Comparison of ENCODE assay signal across 10 mouse cellular contexts in the genomic region with DNA sequence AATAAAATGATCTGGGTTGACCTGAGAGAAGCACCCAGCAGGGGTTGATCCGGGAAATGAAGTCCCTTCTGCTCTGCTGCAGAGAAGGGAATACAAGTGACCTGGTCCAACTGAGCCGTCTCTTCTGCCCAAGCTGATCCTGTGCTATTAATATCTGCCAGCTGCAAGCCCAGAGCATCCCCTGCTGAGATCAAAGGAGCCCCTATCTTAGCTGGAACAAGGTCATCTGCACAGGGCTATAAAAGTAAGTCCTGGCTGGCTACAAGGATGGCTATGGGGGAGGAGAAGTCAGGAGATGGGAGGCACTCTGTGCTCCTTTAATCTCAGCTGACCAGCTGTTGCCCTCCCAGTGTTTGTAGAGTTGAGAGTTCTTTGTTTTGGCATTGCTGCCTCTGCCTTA.
DNase-seq lines count a peak whose midpoint lies in the region; ATAC-seq and TF ChIP-seq lines count a peak whose summit lies in the region.
"Had no signal": no experiment of that assay in that cellular context is flagged by ENCODE, and none has a peak within 500 bp of the region (broad histone marks: within the 10 kb centered on the region; RNA-seq: fewer than 3 reads in every experiment).

No protein-coding gene starts in this region.

- peak overlapping the region; percentile 78 for H3K27ac ChIP-seq in forebrain, embryonic 10.5 days
- no peak overlapping the region for H3K27ac ChIP-seq in forebrain, postnatal 0 days (ENCODE audit: low read depth, low read length)
- peak overlapping the region; percentile 39 for H3K27ac ChIP-seq in testis, adult 2 months (ENCODE audit: control insufficient read depth, insufficient read depth, low read depth, low read length)
- H3K27ac ChIP-seq in limb, embryonic 12.5 days: peak overlapping the region; percentile 69
- H3K27ac ChIP-seq: liver, embryonic 13.5 days had no signal

- H3K27me3 ChIP-seq in forebrain, embryonic 10.5 days (ENCODE audit: poor library complexity, severe bottlenecking): no peaks in the 10 kb centered on the region
- no peaks in the 10 kb centered on the region for H3K27me3 ChIP-seq in forebrain, postnatal 0 days (ENCODE audit: insufficient read depth, low read length)
- no peaks in the 10 kb centered on the region for H3K27me3 ChIP-seq in testis, adult 2 months (ENCODE audit: control insufficient read depth, insufficient read depth, low read length)
- no peaks in the 10 kb centered on the region for H3K27me3 ChIP-seq in limb, embryonic 12.5 days
- H3K27me3 ChIP-seq: liver, embryonic 13.5 days; stomach, embryonic 15.5 days had no signal

- ATAC-seq in forebrain, postnatal 0 days: no peak
- ATAC-seq in limb, embryonic 12.5 days (ENCODE audit: insufficient number of reproducible peaks, insufficient read depth, low FRiP score, low TSS enrichment, low read depth): peak; percentile 41; the same call in 1 of the 2 replicates
- ATAC-seq in activated CD4-positive, CD25-positive, alpha-beta regulatory T cell, adult 4 months: no peak

- 11% methylated on average over 2 of the region's 2 CpGs for WGBS in forebrain, embryonic 10.5 days
- 21% methylated on average over 2 of the region's 2 CpGs for WGBS in forebrain, postnatal 0 days
- whole genome bisulfite sequencing in limb, embryonic 12.5 days: 9% methylated on average over 2 of the region's 2 CpGs

- H3K36me3 ChIP-seq in forebrain, embryonic 10.5 days (replicated peaks): no peaks in the 10 kb centered on the region
- no peaks in the 10 kb centered on the region for H3K36me3 ChIP-seq in forebrain, postnatal 0 days (ENCODE audit: insufficient read depth)
- H3K36me3 ChIP-seq in testis, adult 2 months (ENCODE audit: control insufficient read depth, insufficient read depth, low read length): no peaks in the 10 kb centered on the region
- no peaks in the 10 kb centered on the region for H3K36me3 ChIP-seq in limb, embryonic 12.5 days
- H3K36me3 ChIP-seq: liver, embryonic 13.5 days; stomach, embryonic 15.5 days had no signal

- no peak overlapping the region for H3K4me2 ChIP-seq in forebrain, postnatal 0 days (ENCODE audit: low read depth)
- no peak overlapping the region for H3K4me2 ChIP-seq in limb, embryonic 12.5 days
- H3K4me2 ChIP-seq: liver, embryonic 13.5 days; stomach, embryonic 15.5 days had no signal

- no peak overlapping the region for H3K9ac ChIP-seq in forebrain, postnatal 0 days
- no peak overlapping the region for H3K9ac ChIP-seq in limb, embryonic 12.5 days (replicated peaks)
- H3K9ac ChIP-seq: liver, embryonic 13.5 days; stomach, embryonic 15.5 days had no signal

- no peak for TF ChIP-seq POLR2A in testis, adult 2 months (IDR thresholded peaks at IDR 0.05; ENCODE audit: control insufficient read depth, low read depth, low read length)

- H3K4me1 ChIP-seq in forebrain, embryonic 10.5 days: peaks cover 28% of the 10 kb centered on the region
- peaks cover 4% of the 10 kb centered on the region; the same call in 1 of the 2 replicates for H3K4me1 ChIP-seq in forebrain, postnatal 0 days (ENCODE audit: insufficient read depth)
- no peaks in the 10 kb centered on the region for H3K4me1 ChIP-seq in testis, adult 2 months (ENCODE audit: control insufficient read depth, insufficient read depth, low read length)
- peaks cover 55% of the 10 kb centered on the region for H3K4me1 ChIP-seq in limb, embryonic 12.5 days (replicated peaks)

- no peaks in the 10 kb centered on the region for H3K9me3 ChIP-seq in forebrain, embryonic 10.5 days
- no peaks in the 10 kb centered on the region for H3K9me3 ChIP-seq in forebrain, postnatal 0 days (ENCODE audit: low read length)
- no peaks in the 10 kb centered on the region for H3K9me3 ChIP-seq in limb, embryonic 12.5 days
- H3K9me3 ChIP-seq: liver, embryonic 13.5 days; stomach, embryonic 15.5 days had no signal

- H3K4me3 ChIP-seq in forebrain, embryonic 10.5 days: no peak overlapping the region
- no peak overlapping the region for H3K4me3 ChIP-seq in forebrain, postnatal 0 days (ENCODE audit: low read depth, low read length)
- H3K4me3 ChIP-seq in testis, adult 2 months (ENCODE audit: control insufficient read depth, low read depth, low read length): no peak overlapping the region
- no peak overlapping the region for H3K4me3 ChIP-seq in limb, embryonic 12.5 days (replicated peaks)
- H3K4me3 ChIP-seq: liver, embryonic 13.5 days; stomach, embryonic 15.5 days had no signal

- no peak for DNase-seq in forebrain, embryonic 10.5 days (ENCODE audit: extremely low spot score, low spot score)
- no peak for DNase-seq in forebrain, postnatal 0 days
- no peak for DNase-seq in testis, postnatal 10 days (ENCODE audit: low spot score)
- no peak for DNase-seq in left cerebral cortex, adult 9 months (ENCODE audit: low spot score in 2 of 2)
- DNase-seq in adipocyte (ENCODE audit: low spot score): no peak
- DNase-seq: liver, embryonic 13.5 days had no signal

- TF ChIP-seq CTCF in forebrain, postnatal 0 days (IDR thresholded peaks at IDR 0.05; ENCODE audit: low read depth): no peak
- no peak for TF ChIP-seq CTCF in testis, adult 2 months (IDR thresholded peaks at IDR 0.05; ENCODE audit: control insufficient read depth, insufficient read depth, insufficient replicate concordance, low read depth, low read length)
